Mouse (Mus musculus) E14TG2a.4 (cell line): ENCODE data around the gene Fahd2a.

Experiments
- H3K27me3 ChIP-seq: 2 replicates; pipeline ENCODE4 v1.6.1; 2014; ENCODE audit warnings: low read length, control low read depth; ENCODE audit not compliant: insufficient read depth
- H3K36me3 ChIP-seq: 2 replicates; pipeline ENCODE4 v1.6.1; 2014; ENCODE audit warnings: low read length, control low read depth; ENCODE audit not compliant: insufficient read depth
- H3K4me1 ChIP-seq: replicated peaks from 2 replicates; pipeline ENCODE4 v1.6.1; 2014; ENCODE audit warnings: low read depth, low read length, control low read depth
- H3K4me3 ChIP-seq: replicated peaks from 2 replicates; pipeline ENCODE4 v1.5.1; 2014; ENCODE audit warnings: mild to moderate bottlenecking, low read length
- H3K9me3 ChIP-seq: 2 replicates; pipeline ENCODE4 v1.6.1; 2014; ENCODE audit warnings: low read length, control low read depth
- CTCF ChIP-seq: conservative IDR thresholded peaks from 2 replicates; pipeline ENCODE4 v1.5.1; 2014; ENCODE audit warnings: low read length
- NANOG ChIP-seq: IDR thresholded peaks from 2 replicates; pipeline ENCODE4 v1.6.1; 2014; ENCODE audit warnings: borderline replicate concordance, low read length, mixed read lengths
- POU5F1 ChIP-seq: IDR thresholded peaks from 2 replicates; pipeline ENCODE4 v1.6.1; 2014; ENCODE audit warnings: low read length, borderline replicate concordance

Fahd2a gene

DNA sequence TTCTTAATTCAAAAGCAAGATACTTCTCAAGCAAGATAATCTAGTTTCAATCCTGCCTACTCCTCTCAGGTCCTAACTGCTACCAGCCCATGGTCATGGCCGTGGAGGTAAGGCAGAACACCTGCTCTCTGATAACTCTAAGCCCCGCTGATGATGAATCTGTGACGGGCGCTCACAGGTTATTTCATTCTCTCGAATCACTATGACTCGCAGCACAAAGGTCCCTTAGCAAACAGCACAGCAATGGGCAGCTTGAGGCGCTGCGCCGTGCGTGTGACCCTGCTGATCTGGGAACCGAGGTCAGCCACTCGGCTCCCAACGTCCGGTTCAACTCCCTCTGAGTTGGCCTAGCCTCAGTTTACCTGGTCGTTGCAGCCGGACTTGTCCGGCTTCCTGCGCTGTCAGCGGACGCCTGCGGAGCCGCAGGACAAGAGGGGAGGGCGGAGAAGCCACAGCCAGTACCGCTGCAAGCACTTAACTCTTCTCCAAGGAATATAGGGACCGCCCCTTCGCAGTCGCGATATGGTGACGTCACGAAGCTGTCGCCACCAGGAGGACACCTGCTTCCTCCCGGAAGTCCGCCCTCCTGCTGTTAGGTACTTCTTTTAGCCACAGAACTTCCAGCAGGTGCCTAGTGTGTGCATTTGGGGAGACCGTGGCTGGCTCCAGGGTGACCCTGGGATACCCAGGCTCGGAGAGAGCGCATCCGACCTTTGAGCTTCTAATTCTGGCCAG, at the start of gene Fahd2a:
TSS of gene Fahd2a (minus strand) at position 511 of the 735 bp plus-strand sequence.
- TF ChIP-seq POU5F1 (no peak), NANOG (no peak), CTCF (no peak)
- peaks cover 20% of the 10 kb centered on the region for H3K4me1 ChIP-seq
- peaks cover 35% of the 10 kb centered on the region for H3K36me3 ChIP-seq
- H3K4me3 ChIP-seq, result peak within 1 kb of the TSS; percentile 93
- H3K9me3 ChIP-seq, result no peaks in the 10 kb centered on the region
- no peaks in the 10 kb centered on the region for H3K27me3 ChIP-seq

DNA sequence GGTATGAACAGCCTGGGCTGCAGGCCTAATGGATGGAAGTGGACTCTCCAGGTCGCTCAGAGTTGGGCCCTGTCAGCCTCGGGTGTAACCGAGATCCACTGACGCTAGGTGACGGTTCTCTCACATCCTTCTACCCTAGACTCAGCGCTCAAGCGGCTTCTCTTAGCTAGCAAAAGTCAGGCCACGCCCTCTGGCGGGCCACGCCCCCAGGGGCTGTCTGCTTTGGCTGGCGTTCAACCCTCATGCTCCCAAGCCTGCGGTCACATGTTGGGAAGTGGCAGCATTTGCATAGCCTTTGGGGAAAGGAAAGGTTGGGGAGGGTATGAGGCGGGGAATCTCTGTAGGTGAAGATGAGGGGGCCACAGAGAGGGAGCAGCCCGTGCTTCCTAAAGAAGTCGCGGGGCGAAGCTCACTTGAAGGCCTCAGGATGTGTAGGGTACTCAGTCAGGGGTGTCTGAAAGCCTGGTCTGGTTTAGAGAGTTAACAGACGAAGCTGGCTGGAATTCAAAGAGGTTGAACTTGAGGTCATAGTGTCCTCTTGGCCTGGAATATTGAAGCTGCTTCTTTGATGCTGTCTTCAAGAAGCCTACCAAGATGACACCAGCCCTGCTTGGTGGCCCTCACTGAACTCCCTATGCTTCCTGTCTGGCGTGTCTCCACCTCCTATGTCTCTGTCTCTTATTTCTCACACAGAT, 40.3 kb upstream of the Fahd2a start:
- Histone ChIP-seq H3K36me3 (no peaks in the 10 kb centered on the region), H3K4me1 (peaks cover 39% of the 10 kb centered on the region), H3K4me3 (peak overlapping the region; percentile 57), H3K27me3 (peaks cover 88% of the 10 kb centered on the region), H3K9me3 (peaks cover 4% of the 10 kb centered on the region; the same call in 1 of the 2 replicates)
- TF ChIP-seq CTCF (no peak), POU5F1 (no peak), NANOG (no peak)

DNA sequence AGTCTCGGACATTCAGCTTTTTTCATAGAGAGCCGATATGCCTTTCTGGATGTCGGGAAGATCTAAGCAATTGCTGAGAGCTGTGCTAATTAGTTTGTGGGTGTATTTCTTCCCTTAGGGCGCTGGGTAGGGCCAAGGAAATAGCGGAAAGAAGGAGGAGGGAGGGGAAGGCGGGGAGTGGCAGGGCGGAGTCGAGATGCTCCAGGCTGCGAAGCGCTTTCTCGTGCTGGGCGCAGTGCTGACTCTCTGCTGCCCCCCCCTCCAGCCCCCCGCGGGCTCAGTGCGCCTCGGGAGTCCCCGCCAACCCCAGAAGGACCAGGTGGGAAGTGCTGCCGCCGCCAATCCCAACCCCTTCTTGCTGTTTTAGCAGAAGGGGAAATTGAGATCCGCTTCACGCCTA, 38.6 kb upstream of the Fahd2a start:
- Histone ChIP-seq H3K9me3 (peaks cover 4% of the 10 kb centered on the region; the same call in 1 of the 2 replicates), H3K27me3 (peaks cover 92% of the 10 kb centered on the region), H3K36me3 (no peaks in the 10 kb centered on the region), H3K4me1 (peaks cover 39% of the 10 kb centered on the region), H3K4me3 (peak overlapping the region; percentile 88)
- no peak for TF ChIP-seq POU5F1
- TF ChIP-seq CTCF, result no peak
- TF ChIP-seq NANOG, result no peak

DNA sequence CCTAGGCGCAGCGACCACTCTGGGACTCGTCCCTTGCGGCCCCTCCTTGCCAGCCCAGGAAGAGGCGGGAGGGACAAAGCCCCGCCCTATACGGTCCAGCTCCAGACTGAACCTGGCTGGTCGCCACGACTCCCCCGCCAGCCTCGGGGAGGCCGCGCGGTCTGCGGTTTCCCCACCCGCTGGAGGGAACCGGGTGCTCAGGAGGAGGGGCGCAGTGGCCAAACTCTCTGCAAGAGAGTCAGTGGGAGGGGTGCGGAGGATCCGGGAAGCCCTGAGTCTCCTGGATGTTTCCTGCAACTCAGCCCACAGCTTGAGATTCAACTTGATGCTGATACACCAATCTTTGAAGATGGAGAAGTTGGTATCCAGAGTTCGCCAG, 38.2 kb upstream of the Fahd2a start:
- Histone ChIP-seq H3K36me3 (no peaks in the 10 kb centered on the region), H3K27me3 (peaks cover 89% of the 10 kb centered on the region), H3K4me1 (peaks cover 39% of the 10 kb centered on the region), H3K9me3 (peaks cover 4% of the 10 kb centered on the region; the same call in 1 of the 2 replicates), H3K4me3 (peak overlapping the region; percentile 88)
- TF ChIP-seq POU5F1, result no peak
- no peak for TF ChIP-seq NANOG
- no peak for TF ChIP-seq CTCF

DNA sequence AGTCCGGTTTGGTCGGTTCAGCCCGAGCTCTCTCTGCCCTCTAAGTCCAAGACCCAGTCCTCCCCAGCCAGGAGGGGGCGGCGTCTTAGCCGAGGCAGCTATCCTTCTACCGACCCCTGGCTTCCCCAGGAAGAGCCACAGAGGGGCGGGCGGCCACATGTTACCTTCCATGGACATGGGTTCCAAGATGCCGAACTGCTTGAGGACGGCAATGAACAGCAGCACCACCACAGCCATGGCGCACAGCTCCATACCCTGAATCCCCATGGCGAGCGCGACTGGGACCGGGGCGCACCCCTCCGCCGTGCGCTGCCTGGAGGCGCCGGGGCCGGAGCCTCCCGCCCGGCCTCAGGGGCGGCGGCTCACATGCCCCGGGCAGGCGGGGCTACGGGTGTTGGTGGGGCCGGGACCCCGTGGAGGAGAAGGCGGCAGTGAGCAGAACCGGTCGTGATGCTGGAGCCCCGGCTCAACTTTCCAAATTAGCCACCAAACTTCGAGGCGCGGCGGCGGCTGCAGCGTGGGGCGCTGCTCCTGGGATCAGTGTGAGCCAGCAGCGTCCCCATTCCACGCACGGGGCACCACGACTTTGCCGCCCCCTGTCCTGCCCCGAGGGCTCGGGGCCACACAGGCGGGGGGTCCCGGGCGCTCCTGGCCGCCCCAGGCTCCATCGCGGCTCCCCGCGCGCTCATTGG, 37.6 kb upstream of the Fahd2a start:
- Histone ChIP-seq H3K4me1 (peaks cover 39% of the 10 kb centered on the region), H3K27me3 (peaks cover 85% of the 10 kb centered on the region), H3K9me3 (peaks cover 4% of the 10 kb centered on the region; the same call in 1 of the 2 replicates), H3K36me3 (no peaks in the 10 kb centered on the region), H3K4me3 (peak overlapping the region; percentile 88)
- TF ChIP-seq NANOG, result no peak
- TF ChIP-seq CTCF, result no peak
- no peak for TF ChIP-seq POU5F1

DNA sequence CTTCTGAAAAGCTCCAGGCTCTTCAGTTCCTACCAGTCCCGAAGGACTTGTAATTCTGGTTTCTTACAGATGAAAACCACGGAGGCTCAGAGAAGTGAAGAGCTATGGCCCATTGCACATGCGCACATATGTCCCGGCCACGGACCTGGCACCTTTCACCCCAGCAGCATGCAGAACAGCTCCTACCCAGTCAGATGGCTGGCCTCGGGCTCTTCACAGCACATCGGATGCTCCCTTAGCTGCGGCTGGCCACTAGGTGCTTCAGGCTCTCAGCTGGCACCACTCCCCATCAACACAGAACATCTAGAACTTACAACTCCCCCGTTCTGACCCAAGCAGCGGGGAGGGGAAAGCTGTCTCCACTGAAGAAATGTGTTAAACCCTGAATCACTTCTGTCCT, 35.4 kb upstream of the Fahd2a start:
- H3K9me3 ChIP-seq, result peaks cover 2% of the 10 kb centered on the region; the same call in 1 of the 2 replicates
- no peak overlapping the region for H3K4me3 ChIP-seq
- no peaks in the 10 kb centered on the region for H3K36me3 ChIP-seq
- no peak for TF ChIP-seq POU5F1
- H3K4me1 ChIP-seq, result peaks cover 35% of the 10 kb centered on the region
- peaks cover 67% of the 10 kb centered on the region for H3K27me3 ChIP-seq

- Histone ChIP-seq H3K27me3 (peaks cover 61% of the 10 kb centered on the region), H3K36me3 (no peaks in the 10 kb centered on the region), H3K4me1 (peaks cover 31% of the 10 kb centered on the region), H3K4me3 (no peak overlapping the region), H3K9me3 (no peaks in the 10 kb centered on the region)
- no peak for TF ChIP-seq NANOG
- TF ChIP-seq CTCF, result no peak
- no peak for TF ChIP-seq POU5F1
Measured at GRCm38 (mm10) chr2:127479210-127479609, 34.8 kb upstream of the Fahd2a start.

DNA sequence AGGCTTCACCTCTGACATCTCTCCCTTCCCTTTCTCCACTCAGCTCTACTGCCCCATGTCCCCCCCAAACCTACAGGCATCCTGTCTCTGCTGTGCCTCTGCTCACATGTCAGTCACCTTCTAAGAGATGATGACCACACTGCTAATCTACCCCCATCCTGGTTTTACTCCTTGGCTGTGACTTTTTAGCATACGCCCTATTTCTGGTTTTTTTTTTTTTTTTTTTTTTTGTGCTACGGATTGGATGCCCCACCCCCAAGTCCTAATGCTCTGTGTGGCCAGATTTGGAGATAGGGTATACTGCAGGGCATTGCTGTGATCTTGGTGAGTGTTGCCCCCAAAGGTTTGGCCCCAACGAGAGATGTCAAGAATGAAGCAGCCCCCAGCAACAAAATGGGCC, 27.9 kb upstream of the Fahd2a start:
- Histone ChIP-seq H3K4me3 (no peak overlapping the region), H3K9me3 (no peaks in the 10 kb centered on the region), H3K36me3 (no peaks in the 10 kb centered on the region), H3K4me1 (0 out of 2 replicates have a peak, but pooled peaks cover 4% of the 10 kb centered on the region), H3K27me3 (peaks cover 8% of the 10 kb centered on the region)
- TF ChIP-seq CTCF (no peak), NANOG (no peak), POU5F1 (no peak)
